Mouse (Mus musculus) common myeloid progenitor, adult 5-6 weeks (primary cell): ENCODE data around the gene Syt17. TPM values are rescaled to one million over a fixed set of nuclear protein-coding genes. Genes with fewer than 3 reads are reported as not detected.
"Not testable (repeated sequence)": the region's sequence is repeated elsewhere in the genome, so short reads cannot be mapped to it uniquely, and the experiment has no call there.

Experiments used
- ATAC-seq: replicated peaks from 2 replicates; pipeline ENCODE4 v1.8.0; 2016; ENCODE audit warnings: low read depth, mild to moderate bottlenecking, moderate TSS enrichment, inconsistent platforms; ENCODE audit not compliant: poor library complexity, severe bottlenecking
- total RNA-seq: library from RNA; stranded (forward); fragments of 200-1000, 187-1606 nt; gene quantifications from 2 replicates; pipeline ENCODE4 v1.2.3, GENCODE M21; 2017

The Syt17 gene
- total RNA-seq, 1 experiment from 2014 or later = not detected

- no peak for ATAC-seq
These were observed 48.3 kb downstream of the Syt17 start for GRCm38 (mm10) chr7:118399764-118400163.

GRCm38 (mm10) chr7:118390705-118391104 is 57.3 kb downstream of the Syt17 start:
- no peak for ATAC-seq

DNA sequence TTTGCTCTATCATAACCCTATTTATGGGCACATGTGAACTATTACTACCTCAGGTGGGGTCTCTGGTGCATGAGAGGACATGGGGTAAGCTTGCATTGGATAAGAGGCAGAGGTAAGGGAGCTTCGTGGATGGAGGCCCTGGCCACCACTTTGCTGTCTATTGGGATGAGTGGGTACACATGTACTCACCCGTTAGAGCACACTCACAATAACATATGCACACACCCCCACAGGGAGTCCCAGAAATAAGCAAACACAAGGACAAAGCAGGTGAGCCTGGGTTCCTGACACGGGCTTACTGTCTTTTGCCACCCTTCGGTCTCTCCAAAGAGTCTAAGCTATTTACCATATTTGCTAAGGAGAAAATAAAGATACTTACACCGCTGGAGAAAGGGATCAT is 67.0 kb downstream of the Syt17 start:
- no peak for ATAC-seq

- no peak for ATAC-seq
These were observed 68.0 kb downstream of the Syt17 start for GRCm38 (mm10) chr7:118380056-118380455.

DNA sequence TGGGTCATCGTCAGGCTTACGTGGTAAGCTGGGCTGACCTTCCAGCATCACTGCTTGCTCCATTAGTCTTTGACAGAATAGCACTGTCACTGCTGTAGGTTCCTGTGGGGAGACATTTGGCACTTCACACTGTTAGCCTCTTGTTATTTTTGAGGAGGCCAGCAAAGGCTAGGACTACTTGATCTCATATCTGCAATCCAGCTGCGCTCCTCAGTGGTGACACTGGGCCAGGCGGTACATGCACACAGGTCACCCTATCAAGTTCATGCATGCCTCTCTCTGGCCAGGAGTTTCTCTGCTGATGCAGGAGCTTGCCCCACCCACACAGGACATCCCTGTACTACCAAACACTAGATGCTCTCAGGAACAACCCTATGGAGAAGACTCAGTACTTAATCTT is 71.4 kb downstream of the Syt17 start:
- ATAC-seq = no peak

- no peak for ATAC-seq
These were observed 72.7 kb downstream of the Syt17 start for GRCm38 (mm10) chr7:118375341-118375740.

DNA sequence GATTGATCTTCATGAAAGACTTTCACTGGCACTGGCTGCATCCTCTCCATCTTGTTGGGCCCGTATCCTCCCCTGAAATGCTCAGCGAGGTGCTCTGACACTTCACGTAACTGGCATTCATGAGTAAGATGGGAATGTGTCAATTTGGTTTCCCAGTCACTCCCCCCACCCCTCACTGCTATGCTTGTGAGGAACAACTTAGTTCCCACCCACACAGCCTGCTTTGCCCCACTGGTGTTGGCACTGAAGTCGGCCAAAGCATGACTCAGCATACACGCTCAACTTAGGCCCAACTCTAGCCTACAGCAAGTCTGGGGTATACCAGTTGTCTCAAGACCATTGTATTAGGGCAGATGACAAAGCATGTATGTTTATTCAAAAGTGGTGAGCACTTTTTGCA is 76.7 kb downstream of the Syt17 start:
- no peak for ATAC-seq

- ATAC-seq = no peak
These were observed 78.3 kb downstream of the Syt17 start for GRCm38 (mm10) chr7:118369705-118370104.

- ATAC-seq = no peak
These were observed 82.1 kb downstream of the Syt17 start for GRCm38 (mm10) chr7:118365902-118366301.

DNA sequence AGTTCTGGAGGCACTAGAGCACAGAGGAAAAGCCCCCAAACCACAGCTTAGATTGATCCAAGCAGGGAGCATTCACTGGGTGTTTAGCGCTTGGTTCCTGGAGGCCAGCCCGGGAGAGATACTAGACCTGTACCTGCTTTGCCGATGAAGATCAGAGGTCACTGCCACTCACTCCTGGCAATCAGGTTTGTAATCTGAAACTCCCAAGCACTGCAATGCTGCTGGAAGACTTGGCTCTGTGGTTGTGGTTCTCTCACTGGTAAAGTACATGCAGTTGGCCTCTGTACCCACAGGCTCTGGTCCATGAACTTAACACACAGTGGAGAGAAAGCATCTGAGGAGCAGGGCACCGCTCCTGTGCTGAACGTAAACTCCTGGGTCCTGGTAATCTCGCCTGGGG is 82.8 kb downstream of the Syt17 start:
- ATAC-seq = no peak

DNA sequence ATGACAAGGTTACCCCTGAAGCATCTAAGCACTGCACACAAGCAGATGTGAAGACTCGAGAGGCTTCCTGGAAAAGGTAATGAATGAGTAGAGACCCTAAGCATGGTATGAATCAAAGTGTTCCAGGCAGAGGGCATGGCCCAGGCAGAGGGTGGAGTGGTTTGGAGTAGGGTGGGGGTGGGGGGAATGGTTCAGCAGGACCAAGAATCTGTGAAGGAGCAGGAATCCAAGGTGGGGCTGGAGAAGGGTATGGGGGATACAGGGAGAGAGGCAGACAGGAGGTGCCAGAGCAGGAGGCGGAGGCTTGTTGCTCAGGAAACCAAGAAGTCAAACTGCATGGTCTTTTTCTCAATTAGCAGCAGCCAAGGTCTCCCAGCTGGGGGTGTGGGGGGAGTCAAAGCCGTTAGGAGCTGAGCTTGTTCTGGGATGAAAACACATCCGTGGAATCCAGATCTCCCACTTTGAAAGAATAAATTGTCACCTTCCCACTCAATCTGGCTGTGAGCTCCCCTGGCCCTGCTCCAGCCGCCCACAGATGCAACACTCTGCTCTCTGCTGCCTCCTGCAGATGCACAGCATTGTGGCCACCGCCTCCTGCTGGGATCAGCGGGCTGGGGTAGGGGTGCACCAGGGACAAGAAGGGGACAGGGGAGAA is 83.5 kb downstream of the Syt17 start:
- no peak for ATAC-seq

GRCm38 (mm10) chr7:118363587-118364233 is 84.3 kb downstream of the Syt17 start:
- ATAC-seq = no peak

GRCm38 (mm10) chr7:118362931-118363330 is 85.1 kb downstream of the Syt17 start:
- ATAC-seq = no peak

DNA sequence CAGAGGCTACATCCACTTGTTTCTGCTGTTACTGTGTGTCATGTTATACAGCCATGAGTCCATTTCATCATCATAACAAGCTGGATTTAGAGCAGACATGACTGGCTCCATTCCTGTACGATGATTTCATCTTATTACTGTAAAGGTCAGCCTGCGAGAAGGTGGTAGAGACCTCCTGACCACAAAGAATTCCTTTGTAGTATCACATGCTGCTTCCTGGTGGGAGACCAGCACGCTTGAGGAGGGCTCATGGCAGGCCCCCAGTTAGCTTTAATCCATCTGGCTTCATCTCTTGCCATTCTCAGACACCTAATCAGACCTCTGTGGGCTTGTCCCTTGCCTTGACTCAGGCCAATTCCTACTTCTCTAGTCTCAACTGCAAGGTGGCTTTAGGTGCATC is 85.8 kb downstream of the Syt17 start:
- no peak for ATAC-seq

- ATAC-seq = no peak
These were observed 89.0 kb downstream of the Syt17 start for GRCm38 (mm10) chr7:118358977-118359376.

- ATAC-seq = not testable (repeated sequence)
These were observed 91.5 kb downstream of the Syt17 start for GRCm38 (mm10) chr7:118356410-118357005.

GRCm38 (mm10) chr7:118350840-118351239 is 97.2 kb downstream of the Syt17 start:
- no peak for ATAC-seq

DNA sequence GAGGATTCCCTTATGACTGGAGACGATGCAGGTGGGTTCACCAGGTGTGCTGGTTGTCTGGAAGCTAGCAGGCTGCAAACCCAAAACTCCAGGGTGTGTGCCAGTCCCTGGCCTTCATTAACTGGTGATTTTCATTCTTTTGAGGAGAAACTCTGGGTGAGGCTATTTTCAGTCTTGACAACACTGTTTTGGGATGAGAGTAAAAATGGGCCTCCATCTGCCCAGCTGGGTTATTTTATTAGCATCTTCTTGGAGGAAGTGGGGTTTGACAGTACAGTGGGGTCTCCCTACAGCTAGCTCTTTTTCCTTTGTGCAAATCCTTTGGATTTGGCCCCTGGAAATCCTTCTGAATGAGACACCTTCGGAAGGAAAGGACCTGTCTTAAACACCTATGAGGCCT is 101.1 kb downstream of the Syt17 start:
- ATAC-seq = no peak

DNA sequence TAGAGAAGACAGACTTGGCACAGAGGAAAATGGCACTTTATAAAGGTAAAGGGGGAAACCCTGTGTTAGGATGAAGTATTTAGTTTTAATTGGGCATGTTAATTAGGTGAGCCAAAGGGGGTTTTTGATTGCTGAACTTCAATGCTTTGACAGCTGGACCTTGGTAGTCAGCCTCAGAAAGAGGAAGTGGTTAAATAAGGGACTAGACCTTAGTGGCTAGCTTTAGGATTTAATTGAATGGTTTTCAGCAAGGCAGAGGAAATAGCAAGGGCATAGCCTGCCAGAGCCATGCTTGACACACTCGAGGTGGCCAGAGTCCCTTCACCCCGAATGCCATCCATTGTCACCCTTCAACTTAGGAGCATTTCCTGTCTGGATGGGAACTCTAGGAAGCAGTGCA is 101.6 kb downstream of the Syt17 start:
- ATAC-seq = peak; percentile 87

DNA sequence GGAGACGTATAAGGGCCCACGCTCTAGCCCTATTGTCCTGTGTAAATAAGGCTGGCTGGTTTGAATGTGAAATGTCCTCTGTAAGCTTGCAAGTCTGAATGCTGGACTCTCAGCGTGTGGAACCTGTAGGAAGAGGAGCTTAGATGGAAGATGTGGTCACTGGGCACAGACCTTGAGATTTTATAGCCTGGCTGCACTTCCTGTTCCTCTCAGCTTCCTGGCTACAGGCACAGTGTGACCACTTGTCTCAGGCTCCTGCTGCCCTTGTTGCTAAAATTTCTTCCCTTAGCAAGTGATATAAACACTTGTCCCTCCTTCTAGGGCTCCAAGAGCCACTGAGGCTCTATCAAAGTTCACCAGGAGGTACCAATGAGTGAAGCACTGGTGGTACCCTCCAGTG is 102.6 kb downstream of the Syt17 start:
- no peak for ATAC-seq

GRCm38 (mm10) chr7:118344701-118345100 is 103.3 kb downstream of the Syt17 start:
- 0 out of 2 replicates have a peak, but pooled peaks have one; percentile 22 for ATAC-seq
